ENCODE assay signal across 23 mouse cellular contexts in genomic region chr19:57478056-57478455, GRCm38 (mm10). TPM values are rescaled to one million over a fixed set of nuclear protein-coding genes. Genes with fewer than 3 reads are reported as not detected.
DNase-seq lines count a peak whose midpoint lies in the region; ATAC-seq lines count a peak whose summit lies in the region.
"Had no signal": no experiment of that assay in that cellular context is flagged by ENCODE, and none has a peak within 500 bp of the region (broad histone marks: within the 10 kb centered on the region; RNA-seq: fewer than 3 reads in every experiment).

No protein-coding gene starts in this region.

- no peak overlapping the region for H3K27ac ChIP-seq in intestine, embryonic 14.5 days (ENCODE audit: low read depth)
- no peak overlapping the region for H3K27ac ChIP-seq in intestine, embryonic 15.5 days
- H3K27ac ChIP-seq: embryonic facial prominence, embryonic 13.5 days; forebrain, embryonic 13.5 days; gastrocnemius, adult 2 months; heart, embryonic 10.5 days; heart, embryonic 15.5 days; hindbrain, postnatal 0 days had no signal

- H3K9ac ChIP-seq in intestine, embryonic 14.5 days (ENCODE audit: low read length), result no peak overlapping the region
- no peak overlapping the region for H3K9ac ChIP-seq in intestine, embryonic 15.5 days
- H3K9ac ChIP-seq: embryonic facial prominence, embryonic 13.5 days; forebrain, embryonic 13.5 days; heart, embryonic 15.5 days; hindbrain, embryonic 13.5 days had no signal

- no peak overlapping the region for H3K4me3 ChIP-seq in intestine, embryonic 14.5 days (ENCODE audit: low read depth, low read length)
- no peak overlapping the region for H3K4me3 ChIP-seq in intestine, embryonic 15.5 days (replicated peaks)
- H3K4me3 ChIP-seq: embryonic facial prominence, embryonic 13.5 days; forebrain, embryonic 13.5 days; gastrocnemius, adult 2 months; heart, embryonic 10.5 days; heart, embryonic 15.5 days; hindbrain, embryonic 13.5 days had no signal

- H3K27me3 ChIP-seq in intestine, embryonic 14.5 days (replicated peaks; ENCODE audit: control insufficient read depth, insufficient read depth, low read length), result no peaks in the 10 kb centered on the region
- no peaks in the 10 kb centered on the region for H3K27me3 ChIP-seq in intestine, embryonic 15.5 days (replicated peaks)
- H3K27me3 ChIP-seq: embryonic facial prominence, embryonic 13.5 days; forebrain, embryonic 13.5 days; heart, embryonic 15.5 days; hindbrain, embryonic 13.5 days had no signal

- DNase-seq in intestine, embryonic 14.5 days (ENCODE audit: low spot score), result peak; percentile 55
- peak; percentile 7 for DNase-seq in thymus, postnatal 0 days (ENCODE audit: low spot score)
- DNase-seq in thymus, postnatal 36 days, result no peak
- no peak for DNase-seq in ovary, postnatal 10 days (ENCODE audit: low spot score)
- DNase-seq in gastrocnemius, postnatal 36 days, result no peak
- DNase-seq: adrenal gland, adult 2 months; adrenal gland, postnatal 25 days; cerebellum, adult 18-20 months; cerebellum, adult 9-11 months; cerebellum, postnatal 36 days; gastrocnemius, adult 2 months; gastrocnemius, postnatal 25 days; heart, adult 11 months; heart, postnatal 14 days had no signal

- intact Hi-C loops in gastrocnemius, postnatal 36 days (cut with DNase I), result no loop called here

- no peak for ATAC-seq in intestine, embryonic 14.5 days (replicated peaks; ENCODE audit: low FRiP score, low TSS enrichment, low read depth)
- ATAC-seq in intestine, embryonic 15.5 days, result no peak
- peak; percentile 44 for ATAC-seq in activated CD4-positive, CD25-positive, alpha-beta regulatory T cell, adult 4 months
- ATAC-seq in megakaryocyte, adult 5-6 weeks (ENCODE audit: poor library complexity, severe bottlenecking), result no peak
- ATAC-seq: forebrain, embryonic 13.5 days; hindbrain, postnatal 0 days had no signal

- H3K9me3 ChIP-seq in intestine, embryonic 14.5 days (ENCODE audit: control insufficient read depth, low read length), result no peaks in the 10 kb centered on the region
- H3K9me3 ChIP-seq in intestine, embryonic 15.5 days, result no peaks in the 10 kb centered on the region
- H3K9me3 ChIP-seq: embryonic facial prominence, embryonic 13.5 days; forebrain, embryonic 13.5 days; heart, embryonic 10.5 days; heart, embryonic 15.5 days; hindbrain, embryonic 13.5 days had no signal

- no peak overlapping the region for H3K4me2 ChIP-seq in intestine, embryonic 14.5 days (ENCODE audit: low read length)
- no peak overlapping the region for H3K4me2 ChIP-seq in intestine, embryonic 15.5 days (replicated peaks)
- H3K4me2 ChIP-seq: embryonic facial prominence, embryonic 13.5 days; forebrain, embryonic 13.5 days; heart, embryonic 15.5 days; hindbrain, embryonic 13.5 days had no signal

- 46% methylated on average over 11 of the region's 11 CpGs for WGBS in intestine, embryonic 14.5 days
- WGBS in intestine, embryonic 15.5 days, result 64% methylated on average over 11 of the region's 11 CpGs

- peaks cover 27% of the 10 kb centered on the region for H3K4me1 ChIP-seq in intestine, embryonic 14.5 days (replicated peaks; ENCODE audit: control insufficient read depth, insufficient read depth, low read length)
- 0 out of 2 replicates have a peak, but pooled peaks cover 8% of the 10 kb centered on the region for H3K4me1 ChIP-seq in intestine, embryonic 15.5 days (replicated peaks)

- H3K36me3 ChIP-seq in intestine, embryonic 14.5 days (ENCODE audit: control insufficient read depth, insufficient read depth, low read length), result peaks cover 14% of the 10 kb centered on the region; the same call in 1 of the 2 replicates
- 0 out of 2 replicates have a peak, but pooled peaks cover 3% of the 10 kb centered on the region for H3K36me3 ChIP-seq in intestine, embryonic 15.5 days
- H3K36me3 ChIP-seq: heart, embryonic 15.5 days; hindbrain, embryonic 13.5 days had no signal

RNA-seq across cellular contexts. Expression of gene Trub1, which starts 25.3 kb away (rescaled TPM):
- 27.6 and 28.7 TPM in 2 replicates for polyA plus RNA-seq in intestine, embryonic 14.5 days (2014; fragmentation: Nextera tagmentation; extraction: Ambion mirVana)
- polyA plus RNA-seq in intestine, embryonic 15.5 days (2015; fragmentation: Nextera tagmentation; extraction: Ambion mirVana), result 20.6 and 24.1 TPM in 2 replicates
- 16.4 and 18.3 TPM in 2 replicates for polyA plus RNA-seq in thymus, postnatal 0 days (2015; fragmentation: Nextera tagmentation; extraction: Ambion mirVana)
- 1 to 10 TPM; 5.7 to 9.7 TPM for polyA plus RNA-seq in activated CD4-positive, CD25-positive, alpha-beta regulatory T cell, adult 4 months (2017; shearing (Covaris generic))
- 1 to 10 TPM; 4.4 to 4.7 TPM for total RNA-seq in gastrocnemius, postnatal 36 days (2021)
- total RNA-seq in megakaryocyte, adult 5-6 weeks (2015), result 2.1 and 3.9 TPM in 2 replicates
- 3.5 and 3.6 TPM in 2 replicates for total RNA-seq in megakaryocyte, adult 5-6 weeks (2017)

Comparison
In these comparisons a context has a peak if more than half of its experiments do, and no peak if none do; other contexts are left out.
1. DNase-seq: peak in intestine, embryonic 14.5 days (single experiment) and thymus, postnatal 0 days (single experiment); none in thymus, postnatal 36 days (0 of 2), ovary, postnatal 10 days (single experiment) and gastrocnemius, postnatal 36 days (0 of 2).